Mouse (Mus musculus) urinary bladder, postnatal 10 days (tissue): ENCODE results near the gene Rbl1.

Source experiments
- DNase-seq: peaks from one replicate; pipeline ENCODE4 v3.0.0; 2022; ENCODE audit warnings: low spot score

Gene Rbl1

DNA sequence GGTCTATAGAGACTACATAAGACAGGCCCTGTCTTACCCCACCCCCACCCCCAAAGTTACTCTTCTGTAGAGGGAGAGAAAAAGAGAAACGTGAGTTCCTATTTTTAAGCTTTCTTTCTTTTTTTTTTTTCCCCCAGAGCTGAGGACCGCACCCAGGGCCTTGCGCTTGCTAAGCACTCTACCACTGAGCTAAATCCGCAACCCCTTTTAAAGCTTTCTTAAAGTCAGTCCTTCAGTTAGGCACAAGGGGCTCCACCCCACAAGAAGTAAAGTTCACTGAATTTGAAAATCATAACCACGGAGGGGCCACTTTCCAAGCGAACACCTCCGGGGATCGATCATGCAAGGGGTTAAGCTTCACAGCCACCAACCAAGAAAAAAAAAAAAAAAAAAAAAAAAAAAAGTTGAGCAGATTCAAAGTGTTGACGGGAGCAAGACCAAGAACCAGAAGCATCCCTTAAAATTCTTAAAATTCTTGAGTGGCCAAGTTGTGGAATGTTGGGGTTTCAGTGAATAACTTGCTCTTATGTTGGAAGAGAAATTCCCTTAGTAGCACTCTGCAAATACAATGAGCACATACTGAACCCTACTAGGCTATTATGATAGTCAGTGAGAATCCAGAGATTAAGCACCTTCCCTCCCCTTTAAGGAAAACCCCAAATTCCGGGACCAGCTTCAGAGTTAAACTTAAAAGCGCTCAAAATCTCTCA, 70.4 kb downstream of the Rbl1 start:
- DNase-seq = no peak

DNA sequence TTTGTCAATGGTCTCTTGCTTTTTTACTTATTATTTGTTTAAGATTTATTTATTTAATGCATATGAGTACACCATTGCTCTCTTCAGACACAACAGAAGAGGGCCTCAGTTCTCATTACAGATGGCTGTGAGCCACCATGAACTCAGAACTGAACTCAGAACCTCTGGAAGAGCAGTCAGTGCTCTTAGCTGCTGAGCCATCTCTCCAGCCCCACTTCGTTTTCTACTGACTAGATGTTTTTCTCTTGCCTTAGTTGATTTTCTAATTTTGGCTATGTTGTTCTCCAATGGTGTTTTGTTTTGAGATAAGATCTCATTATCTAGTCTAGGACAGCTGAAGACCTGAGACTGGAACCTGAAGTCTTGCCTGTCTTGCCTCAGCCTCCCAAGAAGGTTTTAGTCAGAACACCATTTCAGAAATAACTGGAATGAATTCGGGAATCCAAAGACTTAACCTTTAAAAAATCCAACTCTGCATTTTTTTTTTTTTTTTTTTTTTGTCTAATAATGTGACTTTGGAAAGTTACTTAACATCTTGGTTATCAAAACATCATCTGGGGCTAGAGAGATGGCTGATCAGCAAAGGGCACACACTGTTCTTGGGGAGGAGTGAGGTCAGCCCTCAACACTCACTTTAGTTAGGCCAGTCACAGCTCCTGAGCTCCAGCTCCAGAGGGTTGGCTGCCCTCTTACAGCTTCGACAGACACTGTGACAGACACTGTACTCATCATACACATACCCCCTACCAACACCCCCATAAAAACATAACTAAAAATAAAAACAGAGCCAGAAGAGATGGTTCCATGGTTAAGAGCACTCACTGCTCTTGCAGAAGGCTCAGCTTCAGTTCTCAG, 71.4 kb downstream of the Rbl1 start:
- no peak for DNase-seq

GRCm38 (mm10) chr2:157132086-157132485, 72.2 kb downstream of the Rbl1 start:
- DNase-seq = no peak

DNA sequence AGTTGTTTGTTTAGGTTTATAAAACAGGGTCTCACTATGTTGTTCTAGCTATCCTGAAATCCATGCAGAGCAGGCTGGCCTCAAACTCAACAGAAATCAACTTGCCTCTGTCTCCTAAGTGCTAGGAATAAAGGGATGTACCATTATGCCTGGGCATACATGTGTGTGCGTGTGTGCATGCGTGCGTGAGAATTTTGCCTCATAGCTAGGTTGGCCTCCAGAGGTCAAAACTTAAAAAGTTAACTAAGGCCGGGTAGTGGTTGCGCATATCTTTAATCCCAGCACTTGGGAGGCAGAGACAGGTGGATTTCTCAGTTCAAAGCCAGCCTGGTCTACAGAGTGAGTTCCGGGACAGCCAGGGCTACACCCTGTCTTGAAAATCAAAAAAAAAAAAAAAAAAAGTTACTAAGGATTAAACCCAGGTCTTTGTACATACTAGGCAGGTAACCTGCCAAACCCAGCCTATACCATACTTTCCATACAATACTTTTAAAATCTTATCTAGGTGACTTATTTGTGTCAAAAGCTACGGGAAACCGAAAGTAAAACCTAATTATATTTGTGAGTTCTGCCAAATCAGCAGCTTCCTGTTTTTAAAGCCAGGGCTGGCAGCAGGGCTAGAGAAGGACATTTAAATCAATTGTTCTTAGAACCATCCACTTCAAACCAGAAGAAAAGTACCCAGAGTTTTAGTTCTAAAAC, 73.4 kb downstream of the Rbl1 start:
- DNase-seq = no peak

DNA sequence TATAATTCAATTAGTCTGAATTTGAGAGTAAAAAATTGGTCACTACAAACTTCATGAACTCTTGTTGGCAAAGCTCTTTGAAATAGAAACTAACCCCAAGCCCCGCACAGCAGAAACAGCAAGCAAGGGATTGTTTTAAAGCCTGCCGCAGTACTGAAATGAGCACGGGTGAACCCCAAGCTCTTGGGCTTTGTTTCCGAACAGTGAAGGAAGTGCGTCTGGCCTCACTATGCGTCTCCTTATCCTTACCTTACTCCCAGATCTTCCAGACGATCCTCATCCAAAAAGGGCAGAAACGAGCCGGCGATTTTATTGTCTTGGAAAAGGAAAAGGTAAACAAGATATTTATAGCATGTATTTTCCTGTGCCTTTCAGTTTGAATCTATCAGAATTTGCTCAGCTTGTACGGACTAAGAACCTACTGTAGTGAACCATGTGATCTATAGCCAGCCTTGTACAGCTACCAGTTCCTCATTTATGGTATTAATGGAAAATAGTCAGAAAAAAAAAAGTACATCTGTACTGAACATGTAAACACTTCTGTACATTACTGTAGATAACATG, 74.7 kb downstream of the Rbl1 start:
- no peak for DNase-seq

DNA sequence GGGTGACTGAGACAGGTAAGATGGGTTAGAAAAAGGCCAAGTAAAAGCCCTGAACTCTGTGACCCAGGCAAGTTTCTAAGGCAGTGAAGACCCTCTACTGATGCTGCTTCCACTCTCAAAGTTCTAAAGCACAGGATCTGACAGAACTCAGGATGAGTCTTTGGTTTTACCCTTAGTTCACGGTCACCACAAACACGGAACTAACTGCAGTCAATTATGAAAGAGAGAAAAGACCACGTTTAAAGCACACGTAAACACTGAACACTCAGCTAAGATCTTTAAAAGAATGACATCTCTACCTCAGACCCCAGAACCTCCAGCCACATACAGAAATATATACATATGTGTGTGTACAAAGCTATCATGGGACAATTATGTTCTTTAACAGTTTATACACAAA, 75.2 kb downstream of the Rbl1 start:
- DNase-seq = no peak

- DNase-seq = no peak
Measured at GRCm38 (mm10) chr2:157128072-157128471, 76.3 kb downstream of the Rbl1 start.

DNA sequence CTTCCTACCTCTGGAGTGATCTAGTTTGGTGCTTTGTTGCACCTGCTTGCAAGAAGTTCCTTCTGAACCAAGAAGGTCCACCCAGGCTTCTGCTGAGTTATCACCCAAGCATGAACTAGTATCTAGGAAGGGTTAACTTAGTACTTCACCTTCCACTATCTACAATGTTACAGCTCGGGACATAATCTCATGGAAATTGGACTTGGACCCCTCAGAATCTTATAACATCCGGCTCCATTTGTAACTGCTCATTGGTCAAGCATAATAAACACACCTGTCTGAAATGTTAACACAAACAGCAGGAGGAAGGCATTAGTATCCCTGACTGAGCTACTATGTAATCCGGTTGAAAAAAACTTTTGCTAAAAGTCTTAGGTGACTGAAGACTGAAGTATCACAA, 77.0 kb downstream of the Rbl1 start:
- no peak for DNase-seq

DNA sequence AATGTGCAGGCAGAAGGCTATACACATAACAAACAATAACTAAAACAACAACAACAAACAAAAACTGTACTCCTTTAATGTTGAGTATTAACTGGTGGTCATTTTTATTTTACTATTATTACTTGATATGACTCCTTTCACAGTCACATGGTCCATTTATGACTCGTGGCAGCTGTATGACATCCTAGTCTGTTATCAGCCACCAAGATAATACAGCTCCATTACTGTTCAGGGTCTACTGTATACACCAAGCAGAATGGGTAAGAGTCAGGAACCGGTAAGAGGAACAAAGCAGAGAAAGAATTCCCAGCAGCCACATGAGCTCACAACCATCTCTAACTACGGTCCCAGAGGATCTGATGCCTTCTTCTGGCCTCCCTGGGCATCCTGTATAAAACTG, 79.1 kb downstream of the Rbl1 start:
- DNase-seq = no peak

DNA sequence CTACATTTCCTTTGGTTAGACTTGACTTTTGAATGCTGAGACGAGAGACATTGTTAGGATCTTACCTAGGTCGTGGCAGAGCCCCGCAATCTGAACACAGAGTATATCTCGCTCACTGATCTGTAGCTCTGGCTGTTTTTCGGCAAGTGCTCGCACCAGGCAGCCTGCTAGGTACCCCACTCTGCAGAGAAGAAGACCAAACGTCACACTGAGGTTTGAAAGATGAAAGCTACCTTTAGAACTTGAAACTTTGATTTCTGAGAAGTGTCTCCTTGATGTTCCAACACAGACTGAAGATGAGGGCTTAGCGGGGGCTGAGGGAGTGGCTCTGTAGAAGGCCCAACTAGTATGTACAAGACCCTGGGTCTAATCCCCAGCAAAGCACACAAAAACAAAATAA, 82.6 kb downstream of the Rbl1 start:
- no peak for DNase-seq

DNA sequence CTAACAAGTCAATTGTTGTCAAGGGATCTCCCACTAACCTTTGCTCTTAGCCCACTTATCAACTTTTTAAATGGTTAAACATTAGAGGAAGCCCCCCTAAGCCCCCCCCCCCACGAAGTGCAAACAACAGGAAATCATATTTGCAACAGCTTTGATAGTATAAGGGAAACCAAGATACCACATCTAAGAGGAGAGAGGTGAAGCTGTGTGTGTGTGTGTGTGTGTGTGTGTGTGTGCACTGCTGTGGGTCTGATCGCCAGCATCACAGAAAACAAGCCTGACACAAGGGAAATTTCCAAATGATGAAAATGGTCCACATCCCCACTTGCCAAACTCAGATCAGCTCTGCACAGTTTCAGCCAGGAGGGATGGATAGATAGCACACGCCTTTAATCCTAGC, 85.3 kb downstream of the Rbl1 start:
- DNase-seq = no peak

GRCm38 (mm10) chr2:157118556-157118955, 85.8 kb downstream of the Rbl1 start:
- no peak for DNase-seq

DNA sequence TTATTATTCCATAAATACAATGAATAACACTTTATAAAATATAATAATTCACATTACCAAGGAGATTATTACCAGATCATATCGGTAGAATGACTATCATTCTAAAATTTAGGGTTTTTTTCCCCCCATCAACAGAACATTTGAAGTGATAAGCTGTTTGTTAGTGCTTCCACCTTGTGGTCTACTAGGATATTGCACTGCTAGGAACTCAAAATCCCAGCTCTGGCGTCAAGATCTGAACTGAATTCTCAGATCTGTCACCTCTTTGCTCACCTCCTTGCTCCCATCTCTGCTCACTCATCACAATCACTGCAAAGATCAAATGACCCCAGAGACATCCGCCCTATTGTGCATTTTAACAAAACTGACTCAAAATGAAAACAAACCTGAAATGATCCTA, 87.4 kb downstream of the Rbl1 start:
- no peak for DNase-seq

DNA sequence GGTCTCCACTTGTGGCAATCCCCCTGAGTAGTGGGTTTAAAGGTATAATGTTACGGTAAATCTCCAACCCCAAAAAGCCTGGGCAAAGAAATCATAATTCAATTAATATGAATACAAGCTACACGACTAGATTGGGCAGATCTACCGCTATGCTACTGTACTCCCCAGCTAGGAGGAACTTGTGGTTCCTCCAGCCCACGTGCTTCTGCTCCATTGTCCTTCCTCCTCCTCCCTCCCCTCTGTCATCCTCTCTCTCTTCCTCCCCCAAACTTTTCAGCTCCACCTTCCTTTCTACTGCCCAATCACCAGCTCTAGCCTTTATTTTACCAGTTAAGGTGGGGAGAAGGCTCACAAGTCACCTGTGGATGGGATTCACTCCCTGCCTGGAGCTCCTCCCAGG, 96.1 kb downstream of the Rbl1 start:
- no peak for DNase-seq

DNA sequence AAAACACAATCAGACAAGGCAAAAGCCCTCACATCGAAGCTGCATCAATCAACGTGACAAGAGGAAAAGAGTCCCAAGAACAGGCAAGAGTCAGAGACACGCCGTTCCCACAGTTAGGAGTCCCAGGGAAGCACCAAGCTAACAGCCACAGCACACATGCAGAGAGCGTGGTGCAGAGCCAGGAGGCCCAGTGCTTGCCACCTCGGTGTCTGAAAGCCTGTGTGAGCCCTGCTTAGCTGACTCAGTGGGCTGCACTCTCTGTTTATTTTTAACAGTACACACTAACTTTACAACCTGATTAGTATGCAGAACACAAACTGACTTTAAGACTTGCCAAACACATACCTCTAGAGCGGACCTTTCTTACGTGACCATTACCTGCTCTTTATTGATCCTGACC, 99.9 kb downstream of the Rbl1 start:
- no peak for DNase-seq

DNA sequence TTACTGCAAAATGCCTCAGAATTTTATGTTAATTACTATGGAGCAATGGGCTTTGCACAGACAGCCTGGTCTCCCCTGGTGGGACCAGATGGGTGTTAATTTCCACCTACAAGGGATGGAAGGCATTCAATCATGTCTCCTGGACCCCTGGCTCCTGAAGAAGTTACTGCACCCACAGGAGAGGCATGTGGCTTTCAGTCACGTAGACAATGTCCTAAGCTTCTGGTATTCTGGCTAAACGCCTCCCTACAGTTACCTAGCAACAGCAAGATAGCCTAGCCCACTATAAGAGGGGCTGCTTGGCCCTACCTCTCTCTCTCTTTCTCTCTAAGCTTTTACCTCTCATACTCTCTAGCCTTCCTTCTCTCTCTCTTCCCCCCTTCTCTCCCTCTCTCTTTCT, 102.1 kb downstream of the Rbl1 start:
- no peak for DNase-seq

DNA sequence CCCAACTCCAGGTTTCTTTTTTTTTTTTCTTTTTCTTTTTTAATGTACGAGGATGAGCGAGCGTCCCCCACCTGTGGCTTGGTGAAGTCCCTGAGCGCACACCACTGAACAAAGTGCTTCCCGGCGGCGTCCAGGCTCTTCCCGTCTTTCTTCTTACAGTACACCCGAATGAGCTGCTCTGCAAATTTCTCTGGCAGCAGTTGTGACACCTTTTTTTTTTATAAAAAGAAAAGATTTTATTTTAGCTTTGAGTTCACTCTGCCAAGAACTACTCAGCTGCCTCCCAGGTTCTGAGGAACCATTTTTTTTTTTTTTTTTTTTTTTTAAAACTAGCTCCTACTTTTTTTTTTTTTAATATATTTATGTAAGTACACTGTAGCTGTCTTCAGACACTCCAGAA, 102.7 kb downstream of the Rbl1 start:
- no peak for DNase-seq

GRCm38 (mm10) chr2:157100319-157100605, 104.1 kb downstream of the Rbl1 start:
- no peak for DNase-seq

- no peak for DNase-seq
Measured at GRCm38 (mm10) chr2:157099532-157100318, 104.6 kb downstream of the Rbl1 start.
